Mouse (Mus musculus) megakaryocyte, embryonic 14.5 days (primary cell): Measurements from ENCODE around the gene Pitpnc1.

Source experiments
- FLI1 ChIP-seq: IDR thresholded peaks from 2 replicates; pipeline ENCODE4 v1.6.1; 2012; ENCODE audit warnings: low read length, inconsistent platforms, mixed read lengths
- GATA1 ChIP-seq: IDR thresholded peaks from 3 replicates; pipeline ENCODE4 v1.6.1; 2012; ENCODE audit warnings: mixed read lengths, low read length, inconsistent platforms, borderline replicate concordance

- TF ChIP-seq GATA1 (no peak), FLI1 (no peak)
These were observed 93.2 kb downstream of the Pitpnc1 start for GRCm38 (mm10) chr11:107377326-107377725.
